Mouse (Mus musculus): ENCODE measurements around the gene Manea.
"Not testable (repeated sequence)": the region's sequence is repeated elsewhere in the genome, so short reads cannot be mapped to it uniquely, and the experiment has no call there.

Manea gene

DNA sequence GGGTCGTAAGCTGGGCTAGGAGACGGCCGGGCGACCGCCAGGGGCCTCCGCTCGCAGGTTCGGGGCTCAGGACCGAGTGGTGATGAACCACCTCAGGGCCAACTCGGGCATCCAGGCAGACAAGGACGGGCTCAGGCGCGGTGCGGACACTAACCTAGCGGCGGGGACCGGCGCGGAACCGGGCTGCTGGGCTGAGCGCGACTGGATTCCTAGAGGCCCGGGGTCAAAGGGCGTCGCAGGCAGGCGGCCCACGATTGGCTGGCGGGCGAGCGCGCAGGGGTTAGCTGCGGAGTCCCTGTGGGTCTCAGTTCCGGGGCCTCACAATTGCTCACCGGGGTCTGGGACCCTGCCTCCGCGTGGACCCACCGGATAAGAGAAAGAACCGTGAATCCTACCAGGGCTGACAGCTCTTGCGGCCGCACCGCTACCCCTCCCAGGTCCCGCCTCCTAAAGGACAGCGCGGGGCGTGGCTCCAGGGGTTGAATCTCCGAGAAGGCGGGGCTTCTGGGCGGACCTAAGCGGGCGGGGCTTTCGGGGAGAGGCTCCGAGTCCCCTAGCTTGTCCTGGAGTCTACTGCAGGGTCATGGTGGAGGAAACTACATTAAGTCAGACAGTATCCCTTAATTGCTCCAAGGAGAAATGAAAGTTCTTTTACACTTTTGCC is at the start of gene Manea:
Manea (minus strand) TSS at position 449 of the 664 bp plus-strand sequence.
- DNase-seq (ENCODE audit: low read depth): peak; percentile 94

DNA sequence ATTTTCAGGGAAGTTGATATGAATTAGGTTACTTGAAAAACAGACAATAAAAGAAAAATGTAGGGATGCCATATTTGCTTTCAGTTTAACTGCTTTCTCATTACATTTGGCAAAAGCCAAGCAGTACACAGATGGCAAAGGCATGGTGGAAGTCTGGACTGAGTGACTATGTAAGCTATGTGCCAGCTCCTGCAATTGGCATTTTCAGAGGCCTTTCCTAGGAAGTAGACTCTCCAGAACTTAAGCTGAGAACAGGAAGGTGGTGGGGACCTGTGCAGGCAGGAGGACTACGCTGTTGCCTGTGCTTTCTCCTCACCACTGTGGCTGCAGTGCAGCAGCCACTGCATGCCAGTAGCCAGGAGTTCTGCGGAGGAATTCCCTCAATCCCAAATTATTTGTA is 7.9 kb upstream of the Manea start:
- DNase-seq (ENCODE audit: low read depth): no peak

GRCm38 (mm10) chr4:26353643-26354231 is 7.0 kb upstream of the Manea start:
- no peak for DNase-seq (ENCODE audit: low read depth)

DNA sequence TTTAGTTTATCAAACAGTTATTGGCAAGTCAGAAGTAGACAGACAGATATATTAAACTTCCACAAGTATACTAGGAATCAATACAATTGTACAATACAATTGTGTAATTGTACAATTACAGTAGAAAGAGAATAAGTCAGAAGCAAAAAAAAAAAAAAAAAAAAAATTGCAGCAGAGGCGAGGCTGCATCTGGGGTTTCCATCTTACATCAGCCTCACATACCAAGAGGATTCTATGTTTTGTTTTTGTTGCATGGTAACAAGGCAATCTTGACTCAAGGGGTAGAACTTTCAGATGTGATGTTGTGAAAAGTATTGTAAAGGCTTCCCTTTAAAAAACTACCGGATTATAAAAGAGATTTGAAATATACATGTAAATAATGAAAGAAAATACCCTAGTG is 548 bp upstream of the Manea start:
- peak; percentile 56 for DNase-seq (ENCODE audit: low read depth)

DNA sequence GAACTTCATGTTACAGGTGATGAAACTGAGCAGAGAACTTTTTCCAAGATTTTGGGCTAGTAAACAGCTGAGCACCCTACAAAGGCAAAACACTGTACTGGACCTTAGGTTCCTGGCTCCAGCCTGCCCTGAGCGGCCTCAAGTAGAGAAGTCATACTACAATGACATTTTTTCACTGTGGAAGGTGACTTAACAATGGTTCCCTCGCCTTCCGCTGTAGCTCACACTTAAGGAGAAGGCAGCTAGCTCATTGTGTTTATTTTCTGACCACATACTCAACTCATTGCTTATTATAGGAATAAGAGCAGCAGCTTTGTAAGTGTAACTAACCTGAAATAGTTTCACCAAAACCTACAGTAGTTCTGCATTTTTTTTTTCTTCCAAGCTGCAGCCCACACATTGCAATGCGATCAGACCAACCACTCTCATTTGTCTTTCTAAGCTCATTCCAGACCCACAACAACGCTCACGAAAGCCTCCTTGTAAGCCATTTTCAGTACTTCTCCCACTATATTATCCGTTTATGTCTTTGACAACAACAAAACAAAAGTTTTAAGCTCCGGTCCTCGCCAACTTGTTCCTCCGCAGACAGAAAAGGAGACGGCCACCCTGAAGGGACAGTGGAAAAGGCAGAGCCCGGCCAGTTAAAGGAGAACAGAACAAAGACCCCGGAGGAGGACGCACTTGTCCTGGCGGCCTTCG is 799 bp downstream of the Manea start:
- peak; percentile 16 for DNase-seq (ENCODE audit: low read depth)

DNA sequence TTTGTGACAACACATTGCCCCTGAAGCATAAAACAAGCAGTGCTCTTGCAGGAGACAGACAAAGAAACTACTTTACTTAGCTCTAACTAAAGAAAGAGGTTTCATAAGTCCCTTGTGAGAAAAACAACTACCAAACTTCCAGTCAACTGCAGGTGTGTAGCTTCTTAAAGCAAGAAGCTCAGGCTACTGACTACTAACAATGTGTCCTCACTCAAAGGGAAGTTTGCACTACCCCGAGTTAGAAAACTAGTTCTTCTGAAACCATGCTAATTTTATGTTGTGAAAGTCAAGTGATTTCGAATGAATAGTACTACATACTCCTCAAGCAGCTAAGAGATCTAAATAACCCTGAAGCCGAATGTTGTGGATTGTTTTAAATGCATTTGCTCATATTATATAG is 1.6 kb downstream of the Manea start:
- DNase-seq (ENCODE audit: low read depth): no peak

DNA sequence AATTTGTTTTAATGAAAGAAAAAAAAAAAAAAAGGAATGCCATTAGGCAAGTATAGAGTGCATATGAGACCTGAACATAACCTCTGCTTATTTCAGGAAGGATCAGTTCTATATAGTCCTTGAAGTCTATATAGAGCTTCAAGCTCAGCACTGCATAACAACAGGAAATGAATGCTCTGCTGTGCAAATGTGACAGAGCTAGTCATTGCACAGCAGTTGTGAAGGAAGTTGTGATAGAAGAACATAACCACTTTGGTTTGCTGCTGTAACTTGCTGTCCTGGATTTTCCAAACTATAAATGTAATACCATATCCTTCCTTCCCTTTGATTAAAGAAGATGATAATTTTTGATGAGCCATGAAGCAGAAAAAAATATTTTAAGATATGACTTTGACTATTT is 4.3 kb downstream of the Manea start:
- DNase-seq (ENCODE audit: low read depth): no peak

GRCm38 (mm10) chr4:26338604-26339003 is 8.1 kb downstream of the Manea start:
- DNase-seq (ENCODE audit: low read depth): no peak

DNA sequence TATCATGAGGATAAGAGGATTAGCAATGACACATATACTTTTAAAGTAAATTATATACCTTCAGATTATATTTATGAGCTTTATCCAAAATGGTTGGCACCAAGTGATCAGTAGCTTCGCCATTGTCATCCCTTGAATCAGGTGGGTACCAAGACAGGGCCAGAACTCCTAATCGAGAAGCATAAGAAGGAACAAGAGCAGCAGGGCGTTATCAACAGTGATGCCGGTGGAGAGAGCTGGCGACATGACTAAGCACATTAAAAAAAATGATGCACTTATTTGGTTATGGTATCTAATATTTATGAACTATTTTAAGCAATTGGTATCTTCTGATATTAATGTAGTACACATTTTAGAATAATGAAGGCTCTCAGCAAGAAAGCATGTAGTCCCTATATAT is 10.1 kb downstream of the Manea start:
- DNase-seq (ENCODE audit: low read depth): no peak

DNA sequence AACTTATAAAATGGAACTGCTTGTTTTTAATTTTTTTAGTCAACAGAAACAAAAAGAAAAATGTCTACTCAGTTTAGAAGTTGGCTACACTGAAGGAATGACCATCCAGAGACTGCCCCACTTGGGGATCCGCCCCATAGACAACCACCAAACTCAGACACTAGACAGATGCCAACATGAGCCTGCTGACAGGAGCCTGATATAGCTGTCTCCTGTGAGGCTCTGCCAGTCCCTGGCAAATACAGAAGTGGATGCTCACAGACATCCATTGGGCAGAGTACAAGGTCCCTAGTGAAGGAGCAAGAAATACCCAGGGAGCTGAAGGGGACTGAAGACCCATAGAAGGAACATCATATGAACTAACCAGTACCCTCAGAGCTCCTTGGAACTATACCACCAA is 42.0 kb downstream of the Manea start:
- DNase-seq (ENCODE audit: low read depth): not testable (repeated sequence)

- no peak for DNase-seq (ENCODE audit: low read depth)
These were observed 69.5 kb downstream of the Manea start for GRCm38 (mm10) chr4:26277112-26277716.

- DNase-seq (ENCODE audit: low read depth): no peak
These were observed 70.4 kb downstream of the Manea start for GRCm38 (mm10) chr4:26276264-26276663.

DNA sequence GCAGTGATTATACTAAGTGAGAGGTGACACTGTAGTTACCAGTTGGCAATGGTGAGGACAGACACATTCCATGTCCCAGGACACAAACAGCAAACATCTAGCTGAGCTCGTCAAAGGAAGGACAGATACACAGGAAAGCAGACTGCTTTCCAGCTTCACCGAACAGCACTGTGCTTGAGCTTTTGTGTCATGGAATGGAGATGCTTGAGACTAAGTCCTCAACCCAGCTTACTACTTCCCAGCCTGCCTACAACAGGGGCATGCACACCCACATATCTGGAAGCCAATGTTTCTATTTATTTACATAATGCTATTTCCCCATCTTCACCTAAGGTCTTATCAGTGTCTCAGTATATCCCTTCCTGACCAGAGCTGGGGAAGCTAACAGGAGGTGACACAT is 70.9 kb downstream of the Manea start:
- DNase-seq (ENCODE audit: low read depth): no peak
